Mouse (Mus musculus) heart, embryonic 13.5 days (tissue): ENCODE measurements around the gene Spryd3. TPM values are rescaled to one million over a fixed set of nuclear protein-coding genes. Genes with fewer than 3 reads are reported as not detected.
A peak's percentile ranks its signal among the peaks of the same experiment; 100 is the strongest.

Experiments
- ATAC-seq: fragments of 200-750 bp; cut with Nextera tagmentation; 2 replicates; pipeline ENCODE4 v1.8.0; 2017; ENCODE audit warnings: moderate TSS enrichment; ENCODE audit not compliant: insufficient number of reproducible peaks, low FRiP score, low TSS enrichment; ENCODE audit errors: extremely low read depth
- H3K27ac ChIP-seq: fragments of 300-500 bp; sonication (generic); replicated peaks from 2 replicates; pipeline ENCODE4 v1.5.1; 2015; ENCODE audit warnings: moderate library complexity, mild to moderate bottlenecking, inconsistent platforms
- H3K27me3 ChIP-seq: fragments of 300-500 bp; sonication (generic); replicated peaks from 2 replicates; pipeline ENCODE4 v1.6.1; 2015; ENCODE audit warnings: mild to moderate bottlenecking, inconsistent platforms
- H3K36me3 ChIP-seq: fragments of 300-500 bp; sonication (generic); 2 replicates; pipeline ENCODE4 v1.6.1; 2015; ENCODE audit warnings: mild to moderate bottlenecking, inconsistent platforms
- H3K4me1 ChIP-seq: fragments of 300-500 bp; sonication (generic); 2 replicates; pipeline ENCODE4 v1.6.1; 2015; ENCODE audit warnings: inconsistent platforms
- H3K4me2 ChIP-seq: fragments of 300-500 bp; sonication (generic); 2 replicates; pipeline ENCODE4 v1.6.1; 2015; ENCODE audit warnings: inconsistent platforms, mild to moderate bottlenecking, moderate library complexity
- H3K4me3 ChIP-seq: fragments of 300-500 bp; sonication (generic); 2 replicates; pipeline ENCODE4 v1.5.1; 2015; ENCODE audit warnings: moderate library complexity, mild to moderate bottlenecking, inconsistent platforms
- H3K9ac ChIP-seq: fragments of 300-500 bp; sonication (generic); 2 replicates; pipeline ENCODE4 v1.6.1; 2015; ENCODE audit warnings: inconsistent platforms, mild to moderate bottlenecking, moderate library complexity
- H3K9me3 ChIP-seq: fragments of 300-500 bp; sonication (generic); 2 replicates; pipeline ENCODE4 v1.6.1; 2016; ENCODE audit warnings: inconsistent platforms
- WGBS: fragments of 180-500 bp; shearing (Covaris S2); methylation state at CpG from one replicate; pipeline ENCODE4 v1.1.7; 2015; ENCODE audit warnings: mixed read lengths; 5-methylcytosine and 5-hydroxymethylcytosine counted together
- polyA plus RNA-seq: library from polyadenylated mRNA; unstranded; fragments of >200 nt; fragmentation: Nextera tagmentation; extraction: Ambion mirVana; gene quantifications from 2 replicates; pipeline ENCODE4 v1.2.1, GENCODE M21; 2015

Gene Spryd3
- polyA plus RNA-seq, 1 experiment from 2014 or later, result 19.5 TPM

GRCm38 (mm10) chr15:102119831-102120170, 16.2 kb downstream of the Spryd3 start:
- Histone ChIP-seq H3K27ac (no peak overlapping the region), H3K36me3 (peaks cover 85% of the 10 kb centered on the region), H3K9ac (no peak overlapping the region), H3K9me3 (no peaks in the 10 kb centered on the region), H3K4me2 (no peak overlapping the region), H3K27me3 (no peaks in the 10 kb centered on the region), H3K4me1 (peaks cover 20% of the 10 kb centered on the region; the same call in 1 of the 2 replicates), H3K4me3 (no peak overlapping the region)
- ATAC-seq, result no peak
- WGBS, result 76% methylated on average over 2 of the region's 2 CpGs

DNA sequence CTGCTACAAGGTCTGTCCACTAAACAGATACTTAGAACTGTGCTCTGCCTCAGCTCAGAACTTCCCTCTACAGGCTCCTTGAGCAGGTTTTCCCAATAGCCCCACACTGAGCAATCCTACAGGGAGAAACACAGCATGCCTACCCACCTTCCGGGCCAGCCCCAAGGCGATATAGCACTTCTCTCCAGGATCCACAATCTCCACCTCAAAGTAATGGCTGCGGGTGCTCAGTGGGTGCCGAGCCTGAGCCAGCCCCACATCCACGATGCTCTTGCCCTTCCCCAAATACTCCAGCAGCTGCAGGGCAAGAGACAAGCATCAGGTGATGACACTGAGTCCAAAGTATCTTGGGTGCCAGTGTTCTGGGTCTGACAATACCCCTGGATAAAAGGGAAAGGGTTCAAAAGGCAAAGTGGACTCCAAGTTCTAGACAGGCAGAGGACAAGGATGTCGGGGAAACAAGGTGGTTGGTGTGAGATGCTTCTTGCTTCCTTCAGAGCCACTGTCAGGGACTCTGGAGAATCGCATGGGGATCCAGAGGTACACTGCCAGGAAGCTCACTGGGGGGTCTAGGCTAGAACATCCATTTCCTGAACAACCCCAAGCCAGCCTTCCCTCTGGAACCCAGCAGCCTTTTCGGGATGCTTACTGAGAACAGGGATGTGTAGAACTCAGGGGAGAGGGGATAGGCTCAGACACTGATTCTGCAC, 16.8 kb downstream of the Spryd3 start:
- H3K4me3 ChIP-seq, result no peak overlapping the region
- no peaks in the 10 kb centered on the region for H3K9me3 ChIP-seq
- no peak overlapping the region for H3K9ac ChIP-seq
- H3K27ac ChIP-seq, result no peak overlapping the region
- no peak for ATAC-seq
- peaks cover 85% of the 10 kb centered on the region for H3K36me3 ChIP-seq
- H3K27me3 ChIP-seq, result no peaks in the 10 kb centered on the region
- peaks cover 20% of the 10 kb centered on the region; the same call in 1 of the 2 replicates for H3K4me1 ChIP-seq
- WGBS, result 70% methylated on average over 8 of the region's 8 CpGs
- H3K4me2 ChIP-seq, result no peak overlapping the region

- H3K27me3 ChIP-seq, result no peaks in the 10 kb centered on the region
- H3K4me1 ChIP-seq, result peaks cover 20% of the 10 kb centered on the region; the same call in 1 of the 2 replicates
- no peak overlapping the region for H3K9ac ChIP-seq
- no peak overlapping the region for H3K4me3 ChIP-seq
- 87% methylated on average over 4 of the region's 4 CpGs for WGBS
- no peak overlapping the region for H3K27ac ChIP-seq
- no peak overlapping the region for H3K4me2 ChIP-seq
- ATAC-seq, result no peak
- H3K36me3 ChIP-seq, result peaks cover 91% of the 10 kb centered on the region
- H3K9me3 ChIP-seq, result no peaks in the 10 kb centered on the region
These were observed 17.4 kb downstream of the Spryd3 start for GRCm38 (mm10) chr15:102118591-102118990.

- H3K36me3 ChIP-seq, result peaks cover 97% of the 10 kb centered on the region
These were observed 18.3 kb downstream of the Spryd3 start for GRCm38 (mm10) chr15:102117461-102118443.

GRCm38 (mm10) chr15:102116753-102117415, 19.1 kb downstream of the Spryd3 start:
- H3K27me3 ChIP-seq, result no peaks in the 10 kb centered on the region
- H3K36me3 ChIP-seq, result peaks cover 98% of the 10 kb centered on the region
- peak overlapping the region; percentile 10 for H3K27ac ChIP-seq
- no peak for ATAC-seq
- H3K4me2 ChIP-seq, result no peak overlapping the region
- no peak overlapping the region for H3K4me3 ChIP-seq
- no peaks in the 10 kb centered on the region for H3K9me3 ChIP-seq
- WGBS, result 71% methylated on average over 11 of the region's 11 CpGs
- H3K4me1 ChIP-seq, result peaks cover 20% of the 10 kb centered on the region; the same call in 1 of the 2 replicates
- 0 out of 2 replicates have a peak overlapping the region, but pooled peaks have one; percentile 10 for H3K9ac ChIP-seq

More at GRCm38 (mm10) chr15:102117461-102118443, 18.3 kb downstream of the Spryd3 start:
- Histone ChIP-seq H3K9ac (no peak overlapping the region; the same call in 1 of the 2 replicates), H3K9me3 (no peaks in the 10 kb centered on the region), H3K4me1 (peaks cover 20% of the 10 kb centered on the region; the same call in 1 of the 2 replicates), H3K4me2 (no peak overlapping the region), H3K4me3 (no peak overlapping the region), H3K27ac (peak overlapping the region; percentile 10), H3K27me3 (no peaks in the 10 kb centered on the region)
- 62% methylated on average over 19 of the region's 19 CpGs for WGBS
- ATAC-seq, result no peak

DNA sequence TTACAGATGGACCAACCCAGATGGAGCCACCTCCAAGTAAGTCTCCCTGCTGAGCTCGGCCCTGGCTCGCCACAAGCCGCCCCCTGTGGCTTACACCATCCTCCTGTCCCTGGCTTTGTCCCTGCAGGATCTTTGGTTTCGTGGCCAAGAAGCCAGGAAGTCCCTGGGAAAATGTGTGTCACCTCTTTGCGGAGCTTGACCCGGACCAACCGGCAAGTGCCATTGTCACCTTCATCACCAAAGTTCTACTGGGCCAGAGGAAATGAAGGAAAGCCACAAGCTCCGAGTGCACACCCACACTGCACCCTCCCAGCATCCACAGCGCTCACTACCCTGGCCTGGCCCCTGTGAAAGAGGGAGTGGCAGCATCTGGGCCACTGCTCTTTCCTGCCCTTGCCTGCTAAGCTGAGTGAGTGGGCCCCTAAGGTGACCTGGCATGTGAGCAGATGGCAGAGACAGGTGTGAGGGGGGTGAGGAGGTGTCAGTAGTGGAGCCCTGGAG, 20.3 kb downstream of the Spryd3 start:
- no peak overlapping the region for H3K27ac ChIP-seq
- peaks cover 20% of the 10 kb centered on the region; the same call in 1 of the 2 replicates for H3K4me1 ChIP-seq
- H3K27me3 ChIP-seq, result no peaks in the 10 kb centered on the region
- no peak overlapping the region for H3K9ac ChIP-seq
- no peak for ATAC-seq
- H3K4me2 ChIP-seq, result no peak overlapping the region
- H3K36me3 ChIP-seq, result peaks cover 98% of the 10 kb centered on the region
- H3K4me3 ChIP-seq, result no peak overlapping the region
- WGBS, result 68% methylated on average over 9 of the region's 9 CpGs
- H3K9me3 ChIP-seq, result no peaks in the 10 kb centered on the region

DNA sequence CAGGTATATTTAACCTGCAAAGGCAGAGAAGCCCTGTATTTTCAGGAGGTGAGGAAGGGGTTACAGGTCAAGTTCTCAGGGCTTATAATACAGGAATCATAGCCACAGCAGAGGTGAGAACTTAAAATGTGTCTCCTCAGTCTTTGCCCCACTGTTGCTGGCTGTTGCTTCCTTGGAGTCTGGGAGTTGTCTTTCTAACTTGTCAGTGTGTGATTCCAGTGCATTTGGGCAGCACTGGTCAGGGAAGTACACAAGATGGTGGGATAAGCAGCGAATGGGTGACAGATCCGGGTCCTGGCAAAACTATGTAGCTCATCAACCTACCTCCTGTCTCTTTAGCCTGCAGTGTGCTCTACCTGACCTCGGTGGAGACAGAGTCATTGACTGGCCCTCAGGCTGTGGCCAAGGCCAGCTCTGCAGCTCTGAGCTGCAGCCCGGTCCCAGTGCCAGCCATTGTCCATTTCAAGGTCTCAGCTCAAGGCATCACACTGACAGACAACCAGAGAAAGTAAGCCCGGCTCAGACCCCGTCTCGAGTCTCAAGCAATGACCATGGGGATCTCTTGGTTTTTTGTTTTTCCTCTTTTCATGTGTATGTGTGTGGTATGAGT, 21.3 kb downstream of the Spryd3 start:
- Histone ChIP-seq H3K9ac (no peak overlapping the region), H3K27me3 (no peaks in the 10 kb centered on the region), H3K27ac (no peak overlapping the region), H3K4me3 (no peak overlapping the region), H3K4me2 (no peak overlapping the region), H3K36me3 (peaks cover 100% of the 10 kb centered on the region), H3K4me1 (peaks cover 23% of the 10 kb centered on the region), H3K9me3 (no peaks in the 10 kb centered on the region)
- WGBS, result 77% methylated on average over 7 of the region's 7 CpGs
- ATAC-seq, result no peak

DNA sequence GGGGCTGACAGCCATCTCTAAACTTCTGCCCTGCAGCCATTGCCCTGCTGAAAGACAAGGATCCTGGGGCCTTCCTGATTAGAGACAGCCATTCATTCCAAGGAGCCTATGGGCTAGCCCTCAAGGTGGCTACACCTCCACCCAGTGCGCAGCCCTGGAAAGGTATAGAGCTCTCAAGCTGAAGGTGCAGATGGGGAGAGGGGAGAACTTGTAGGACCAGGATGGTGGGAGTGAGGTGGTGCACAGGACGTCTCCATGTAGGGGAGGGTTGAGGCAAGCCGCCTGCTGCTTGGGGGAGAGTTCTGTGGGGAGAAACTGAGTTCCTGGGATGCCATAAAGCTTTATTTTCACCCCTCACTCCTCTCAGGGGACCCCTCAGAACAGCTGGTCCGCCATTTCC, 22.4 kb downstream of the Spryd3 start:
- no peak for ATAC-seq
- no peaks in the 10 kb centered on the region for H3K9me3 ChIP-seq
- no peak overlapping the region for H3K4me3 ChIP-seq
- 78% methylated on average over 4 of the region's 4 CpGs for WGBS
- H3K27ac ChIP-seq, result no peak overlapping the region
- H3K36me3 ChIP-seq, result peaks cover 99% of the 10 kb centered on the region
- no peak overlapping the region for H3K4me2 ChIP-seq
- no peaks in the 10 kb centered on the region for H3K27me3 ChIP-seq
- no peak overlapping the region for H3K9ac ChIP-seq
- H3K4me1 ChIP-seq, result peaks cover 28% of the 10 kb centered on the region

DNA sequence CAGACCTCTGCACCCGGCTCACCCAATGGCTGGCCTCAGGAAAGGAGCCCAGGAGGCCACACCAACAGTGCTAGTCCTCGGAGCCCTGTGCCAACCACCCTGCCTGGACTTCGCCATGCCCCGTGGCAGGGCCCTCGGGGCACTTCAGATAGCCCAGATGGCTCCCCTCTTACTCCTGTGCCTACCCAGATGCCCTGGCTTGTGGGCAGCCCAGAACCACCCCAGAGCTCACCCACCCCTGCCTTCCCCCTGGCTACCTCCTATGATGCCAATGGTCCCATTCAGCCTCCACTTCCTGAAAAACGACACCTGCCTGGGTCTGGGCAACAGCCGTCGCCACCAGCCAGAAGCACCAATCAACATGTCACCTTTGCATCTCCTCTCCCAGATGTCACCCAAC, 23.2 kb downstream of the Spryd3 start:
- H3K9me3 ChIP-seq, result no peaks in the 10 kb centered on the region
- H3K27ac ChIP-seq, result no peak overlapping the region
- no peak overlapping the region for H3K9ac ChIP-seq
- 71% methylated on average over 8 of the region's 8 CpGs for WGBS
- no peak overlapping the region for H3K4me2 ChIP-seq
- no peak overlapping the region for H3K4me3 ChIP-seq
- H3K4me1 ChIP-seq, result peaks cover 33% of the 10 kb centered on the region
- no peaks in the 10 kb centered on the region for H3K27me3 ChIP-seq
- ATAC-seq, result no peak
- peaks cover 99% of the 10 kb centered on the region for H3K36me3 ChIP-seq

DNA sequence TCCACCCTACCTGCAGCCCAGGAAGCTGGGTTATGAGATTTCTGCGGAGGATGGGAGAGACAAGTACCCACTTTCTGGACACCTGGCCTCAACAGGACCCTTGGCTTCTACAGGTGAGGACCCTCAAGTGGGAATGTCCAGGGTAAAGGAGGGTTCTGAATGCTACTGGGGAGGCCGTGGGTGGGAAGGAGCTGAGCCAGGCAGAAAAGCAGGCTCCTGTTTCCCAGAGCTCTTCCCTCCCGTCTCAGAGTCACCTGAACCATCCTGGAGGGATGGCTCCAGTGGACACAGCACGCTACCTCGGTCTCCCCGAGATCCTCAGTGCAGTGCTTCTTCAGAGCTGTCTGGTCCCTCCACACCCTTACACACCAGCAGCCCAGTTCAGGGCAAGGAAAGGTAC, 23.9 kb downstream of the Spryd3 start:
- H3K27me3 ChIP-seq, result 0 out of 2 replicates have a peak, but pooled peaks cover 1% of the 10 kb centered on the region
- H3K9me3 ChIP-seq, result no peaks in the 10 kb centered on the region
- H3K36me3 ChIP-seq, result peaks cover 99% of the 10 kb centered on the region
- no peak overlapping the region for H3K9ac ChIP-seq
- H3K4me3 ChIP-seq, result no peak overlapping the region
- WGBS, result 76% methylated on average over 6 of the region's 6 CpGs
- H3K4me1 ChIP-seq, result peaks cover 38% of the 10 kb centered on the region
- H3K4me2 ChIP-seq, result no peak overlapping the region
- no peak overlapping the region for H3K27ac ChIP-seq
- no peak for ATAC-seq
